10 mouse cellular contexts compared by ENCODE assay signal in the genomic region with DNA sequence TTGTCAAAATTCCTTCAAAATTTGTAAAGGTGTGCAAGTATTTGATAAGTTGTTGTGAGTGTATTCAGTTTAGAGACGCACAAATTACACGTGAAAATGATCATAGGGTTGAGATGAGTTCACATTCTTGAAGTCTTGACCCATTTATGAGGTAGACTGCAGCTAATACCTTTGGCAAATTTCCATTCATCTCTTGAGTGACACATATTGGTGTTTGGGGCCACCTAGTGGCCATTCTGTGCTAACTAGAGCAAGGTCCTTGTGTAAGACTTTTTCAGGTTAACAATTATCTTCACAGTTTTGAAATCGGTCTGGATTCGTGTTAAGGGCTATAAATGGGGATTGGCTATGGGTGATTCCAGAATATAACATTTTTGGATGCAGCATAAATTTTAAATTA. TPM values are rescaled to one million over a fixed set of nuclear protein-coding genes. Genes with fewer than 3 reads are reported as not detected.
DNase-seq lines count a peak whose midpoint lies in the region; ATAC-seq and TF ChIP-seq lines count a peak whose summit lies in the region.
"Had no signal": no experiment of that assay in that cellular context is flagged by ENCODE, and none has a peak within 500 bp of the region (broad histone marks: within the 10 kb centered on the region; RNA-seq: fewer than 3 reads in every experiment).

No protein-coding gene starts in this region.

- WGBS in heart, embryonic 12.5 days: 17% methylated on average over 4 of the region's 4 CpGs
- 11% methylated on average over 4 of the region's 4 CpGs for WGBS in liver, postnatal 0 days (ENCODE audit: insufficient replicate concordance)

- no peak overlapping the region for H3K4me3 ChIP-seq in heart, embryonic 12.5 days
- H3K4me3 ChIP-seq in liver, postnatal 0 days (ENCODE audit: low read depth, low read length): no peak overlapping the region
- H3K4me3 ChIP-seq: heart, embryonic 15.5 days; neural tube, embryonic 13.5 days had no signal

- peak; percentile 72 for TF ChIP-seq CTCF in liver, postnatal 0 days (IDR thresholded peaks at IDR 0.05; ENCODE audit: low read depth)

- H3K27ac ChIP-seq in heart, embryonic 12.5 days (ENCODE audit: poor library complexity, severe bottlenecking): no peak overlapping the region
- H3K27ac ChIP-seq in liver, postnatal 0 days (ENCODE audit: low read depth): no peak overlapping the region
- H3K27ac ChIP-seq: heart, embryonic 15.5 days; neural tube, embryonic 13.5 days had no signal

- H3K9ac ChIP-seq in heart, embryonic 12.5 days: no peak overlapping the region
- no peak overlapping the region for H3K9ac ChIP-seq in liver, postnatal 0 days (replicated peaks)
- H3K9ac ChIP-seq: heart, embryonic 15.5 days; neural tube, embryonic 13.5 days had no signal

- H3K4me2 ChIP-seq in heart, embryonic 12.5 days: no peak overlapping the region
- H3K4me2 ChIP-seq in liver, postnatal 0 days (ENCODE audit: low read depth, low read length): no peak overlapping the region
- H3K4me2 ChIP-seq: heart, embryonic 15.5 days; neural tube, embryonic 13.5 days had no signal

- H3K4me1 ChIP-seq in heart, embryonic 12.5 days (replicated peaks): no peaks in the 10 kb centered on the region
- H3K4me1 ChIP-seq in liver, postnatal 0 days (ENCODE audit: insufficient read depth): no peaks in the 10 kb centered on the region
- H3K4me1 ChIP-seq: heart, embryonic 15.5 days; neural tube, embryonic 13.5 days had no signal

- H3K9me3 ChIP-seq in heart, embryonic 12.5 days (replicated peaks): no peaks in the 10 kb centered on the region
- no peaks in the 10 kb centered on the region for H3K9me3 ChIP-seq in liver, postnatal 0 days (ENCODE audit: low read length)
- H3K9me3 ChIP-seq: heart, embryonic 15.5 days; neural tube, embryonic 13.5 days had no signal

- no peaks in the 10 kb centered on the region for H3K27me3 ChIP-seq in heart, embryonic 12.5 days (replicated peaks)
- no peaks in the 10 kb centered on the region for H3K27me3 ChIP-seq in liver, postnatal 0 days (ENCODE audit: insufficient read depth, low read length)
- H3K27me3 ChIP-seq in splenic B cell, adult 2 months (ENCODE audit: control insufficient read depth, insufficient read depth, low read length, poor library complexity, severe bottlenecking): no peaks in the 10 kb centered on the region
- H3K27me3 ChIP-seq: heart, embryonic 15.5 days; neural tube, embryonic 13.5 days had no signal

- no peaks in the 10 kb centered on the region for H3K36me3 ChIP-seq in heart, embryonic 12.5 days
- no peaks in the 10 kb centered on the region for H3K36me3 ChIP-seq in liver, postnatal 0 days (replicated peaks; ENCODE audit: insufficient read depth, low read length)
- no peaks in the 10 kb centered on the region for H3K36me3 ChIP-seq in splenic B cell, adult 2 months (ENCODE audit: control insufficient read depth, insufficient read depth, low read length, poor library complexity, severe bottlenecking)
- H3K36me3 ChIP-seq: heart, embryonic 15.5 days; neural tube, embryonic 13.5 days had no signal

- peak; percentile 9 to 17 for DNase-seq in heart, adult 18-20 months
- DNase-seq in 416B (ENCODE audit: low read depth): peak; percentile 87
- DNase-seq in adrenal gland, adult 8-10 months: peak; percentile 6
- DNase-seq in embryo, embryonic 11.5 days (ENCODE audit: low read depth, low spot score): peak; percentile 38
- DNase-seq in kidney, adult 8-10 months: peak; percentile 17 to 52
- DNase-seq in liver, postnatal 0 days: peak; percentile 37
- peak; percentile 1 for DNase-seq in splenic B cell, adult 2 months (ENCODE audit: low read depth, low spot score)

- no peak for TF ChIP-seq EP300 in liver, postnatal 0 days (IDR thresholded peaks at IDR 0.05; ENCODE audit: low read depth)

- no peak for ATAC-seq in heart, embryonic 12.5 days (ENCODE audit: insufficient number of reproducible peaks, low FRiP score)
- ATAC-seq in liver, postnatal 0 days: no peak

RNA-seq across cellular contexts. Expression of a gene that starts 13.5 kb away (rescaled TPM):
- total RNA-seq in heart, adult 18-20 months (2021): not detected
- polyA plus RNA-seq in heart, embryonic 12.5 days (2016; fragmentation: Nextera tagmentation; extraction: Ambion mirVana): 0.98 and 1.0 TPM in 2 replicates
- total RNA-seq in adrenal gland, adult 8-10 months (2022): under 1 TPM in 1 of 4 experiments, not detected in 3; 0.43 TPM
- not detected in 2 replicates for polyA plus RNA-seq in liver, postnatal 0 days (2015; fragmentation: Nextera tagmentation; extraction: Ambion mirVana)

Comparison
In these comparisons a context has a peak if more than half of its experiments do, and no peak if none do; other contexts are left out.
1. DNase-seq: peak in every context shown above with its lines; median percentile 87 in 416B; 38 in embryo, embryonic 11.5 days; 37 in liver, postnatal 0 days; 34 in kidney, adult 8-10 months; 13 in heart, adult 18-20 months; 6 in adrenal gland, adult 8-10 months; 1 in splenic B cell, adult 2 months.